Mouse (Mus musculus): ENCODE data around the gene Orai3.
"Not testable (repeated sequence)": the region's sequence is repeated elsewhere in the genome, so short reads cannot be mapped to it uniquely, and the experiment has no call there.

Gene Orai3

DNA sequence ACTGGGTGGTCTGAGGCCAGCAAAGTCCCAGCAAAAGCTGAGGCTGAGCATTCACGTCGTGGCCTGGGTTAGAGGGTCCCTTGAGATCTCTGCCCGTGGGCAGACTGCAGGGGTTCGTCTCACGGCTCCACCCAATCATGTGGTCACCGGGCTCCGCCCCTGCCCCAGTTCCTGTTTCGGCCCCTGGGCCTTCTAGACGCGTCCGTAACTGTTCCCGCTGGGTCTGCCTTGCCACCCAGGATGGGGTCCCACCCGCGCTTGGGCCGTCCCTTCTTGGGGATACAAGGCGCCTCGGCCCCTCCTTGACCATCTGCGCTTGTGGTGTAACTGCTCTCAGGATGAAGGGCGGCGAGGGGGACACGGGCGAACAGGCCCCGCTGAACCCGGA lies at the start of gene Orai3:
Gene Orai3, plus strand, starts transcription at position 165 of the 388 bp plus-strand sequence.
- DNase-seq: peak; percentile 66 to 75

DNA sequence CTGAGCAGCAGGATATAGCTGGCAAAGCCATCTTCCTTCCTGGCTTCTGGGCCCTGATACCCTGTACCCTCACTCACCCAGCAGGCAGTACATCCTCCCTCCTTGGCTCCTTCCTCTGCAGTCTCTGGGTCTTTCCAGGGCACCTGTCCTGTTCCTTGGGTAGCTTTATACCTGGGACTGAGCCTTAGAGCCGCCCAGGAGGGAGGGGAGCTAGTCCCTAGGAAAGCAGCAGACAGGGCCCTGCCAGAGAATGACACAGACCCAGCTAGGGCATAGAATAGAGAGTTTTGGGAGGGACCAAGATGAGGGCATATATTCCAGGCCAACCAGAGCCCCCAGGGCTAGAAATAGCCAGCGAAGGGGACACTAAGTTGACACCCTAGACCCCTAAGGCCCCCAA lies 44.1 kb upstream of the Orai3 start:
- no peak for DNase-seq

- no peak for DNase-seq
Observed at GRCm38 (mm10) chr7:127725924-127726323, 43.7 kb upstream of the Orai3 start.

GRCm38 (mm10) chr7:127727898-127728297 lies 41.7 kb upstream of the Orai3 start:
- no peak for DNase-seq

DNA sequence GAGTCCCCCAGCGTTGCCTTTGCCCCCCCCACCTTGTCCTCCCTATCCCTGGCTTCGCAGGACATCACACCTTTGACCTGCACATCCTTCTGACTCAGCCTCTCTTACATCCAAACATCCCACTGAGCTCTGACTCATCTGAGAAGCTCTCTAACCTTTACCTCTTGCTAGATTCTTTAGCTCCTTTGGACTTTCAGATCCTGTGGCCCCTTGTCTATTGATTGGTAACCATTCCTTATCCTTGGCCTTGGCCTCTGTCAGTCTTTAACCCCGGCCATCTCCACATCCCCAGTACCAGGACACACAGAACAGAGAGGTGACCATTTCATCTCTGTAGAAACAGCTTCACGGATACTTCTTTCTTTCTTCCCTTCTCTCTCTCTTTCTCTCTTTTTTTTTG lies 39.4 kb upstream of the Orai3 start:
- no peak for DNase-seq

DNA sequence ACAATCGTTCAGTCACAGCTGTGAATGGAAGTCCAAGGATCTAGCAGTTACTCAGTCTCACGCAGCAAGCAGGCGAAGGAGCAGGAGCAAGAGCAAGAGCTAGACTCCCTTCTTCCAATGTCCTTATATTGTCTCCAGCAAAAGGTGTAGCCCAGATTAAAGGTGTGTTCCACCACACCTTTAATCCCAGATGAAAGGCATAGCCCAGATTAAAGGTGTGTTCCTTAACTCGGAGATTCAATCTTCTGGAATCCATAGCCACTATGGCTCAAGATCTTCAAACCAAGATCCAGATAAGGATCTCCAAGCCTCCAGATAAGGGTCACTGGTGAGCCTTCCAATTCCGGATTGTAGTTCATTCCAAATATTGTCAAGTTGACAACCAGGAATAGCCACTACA lies 37.5 kb upstream of the Orai3 start, which contains the start of gene Ctf2:
Gene Ctf2, minus strand, starts transcription at position 101 of the 400 bp plus-strand sequence.
- not testable (repeated sequence) for DNase-seq

- DNase-seq: peak; percentile 72 to 75
Observed at GRCm38 (mm10) chr7:127744366-127745045, 25.1 kb upstream of the Orai3 start, which contains the start of gene Fbxl19. Gene Fbxl19, plus strand, starts transcription at chr7:127744543.

DNA sequence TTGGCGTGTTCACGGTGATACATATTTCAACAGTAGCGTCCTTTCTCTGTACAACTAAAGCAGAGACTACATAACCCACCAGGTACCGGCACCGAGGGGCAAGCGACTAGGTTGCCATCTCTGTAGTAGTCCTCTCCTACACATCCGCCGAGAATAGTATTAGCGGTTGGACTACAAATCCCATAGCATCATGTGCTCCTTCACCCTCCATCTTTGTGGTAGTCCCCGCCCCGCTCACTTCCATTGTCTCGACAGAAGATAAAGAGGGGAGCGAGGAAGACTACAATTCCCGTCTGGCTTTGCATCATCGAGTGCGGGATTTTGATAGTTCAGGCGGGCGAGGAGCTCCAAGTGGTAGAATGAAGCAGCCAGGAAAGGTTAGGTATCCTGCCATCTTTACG lies 24.4 kb upstream of the Orai3 start:
- DNase-seq: peak; percentile 84 to 89

GRCm38 (mm10) chr7:127745652-127746493 lies 23.7 kb upstream of the Orai3 start:
- peak; percentile 71 to 74 for DNase-seq

GRCm38 (mm10) chr7:127746494-127747491 lies 22.8 kb upstream of the Orai3 start:
- DNase-seq: peak; percentile 36 to 62

GRCm38 (mm10) chr7:127747559-127748234 lies 21.9 kb upstream of the Orai3 start:
- DNase-seq: no peak

DNA sequence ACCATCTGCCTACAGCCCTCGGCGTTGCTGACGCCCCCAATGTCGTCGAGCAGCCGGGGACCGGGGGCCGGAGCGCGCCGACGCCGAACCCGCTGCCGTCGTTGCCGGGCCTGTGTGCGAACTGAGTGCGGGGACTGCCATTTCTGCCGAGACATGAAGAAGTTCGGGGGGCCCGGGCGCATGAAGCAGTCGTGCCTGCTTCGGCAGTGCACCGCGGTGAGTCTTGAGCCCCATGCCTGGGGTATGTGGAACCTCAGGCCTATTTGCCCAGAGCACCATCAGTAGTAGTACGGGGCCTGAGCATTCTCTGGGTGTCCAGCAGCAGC lies 21.4 kb upstream of the Orai3 start:
- DNase-seq: no peak

- DNase-seq: no peak
Observed at GRCm38 (mm10) chr7:127750131-127751127, 19.2 kb upstream of the Orai3 start.

- no peak for DNase-seq
Observed at GRCm38 (mm10) chr7:127751619-127752018, 18.0 kb upstream of the Orai3 start.

DNA sequence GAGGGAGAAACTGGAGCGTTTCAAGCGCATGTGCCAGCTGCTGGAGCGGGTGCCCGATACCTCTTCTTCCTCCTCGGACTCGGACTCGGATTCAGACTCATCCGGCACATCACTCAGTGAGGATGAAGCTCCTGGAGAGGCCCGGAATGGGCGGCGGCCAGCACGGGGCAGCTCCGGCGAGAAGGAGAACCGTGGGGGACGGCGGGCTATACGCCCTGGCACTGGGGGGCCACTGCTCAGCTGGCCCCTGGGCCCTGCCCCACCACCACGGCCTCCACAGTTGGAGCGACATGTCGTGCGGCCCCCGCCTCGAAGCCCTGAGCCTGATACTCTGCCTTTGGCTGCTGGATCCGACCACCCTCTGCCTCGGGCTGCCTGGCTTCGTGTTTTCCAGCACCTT lies 17.5 kb upstream of the Orai3 start:
- no peak for DNase-seq

DNA sequence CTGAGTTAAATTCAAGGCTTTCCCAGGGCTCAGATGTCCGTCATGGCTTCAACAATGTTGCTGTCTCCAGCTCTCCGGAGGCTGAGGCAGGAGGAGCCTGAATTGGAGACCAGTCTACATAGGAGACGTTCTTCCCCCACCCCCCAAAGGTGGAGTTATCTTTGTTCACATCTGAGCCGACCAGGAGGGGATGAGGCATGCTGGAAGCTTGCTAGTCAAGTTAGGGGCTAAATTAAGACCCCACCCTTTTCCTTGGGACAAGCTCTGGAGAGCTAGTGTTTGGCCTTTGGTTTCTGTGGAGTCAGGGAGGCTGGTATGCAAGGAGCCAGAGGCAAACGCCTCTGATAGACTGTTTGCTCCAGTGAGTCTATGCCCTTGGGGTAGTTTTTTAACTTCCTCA lies 16.5 kb upstream of the Orai3 start:
- no peak for DNase-seq

- no peak for DNase-seq
Observed at GRCm38 (mm10) chr7:127753741-127754140, 15.9 kb upstream of the Orai3 start.

- no peak for DNase-seq
Observed at GRCm38 (mm10) chr7:127759716-127760115, 9.9 kb upstream of the Orai3 start.

- no peak for DNase-seq
Observed at GRCm38 (mm10) chr7:127760478-127760877, 9.1 kb upstream of the Orai3 start.

DNA sequence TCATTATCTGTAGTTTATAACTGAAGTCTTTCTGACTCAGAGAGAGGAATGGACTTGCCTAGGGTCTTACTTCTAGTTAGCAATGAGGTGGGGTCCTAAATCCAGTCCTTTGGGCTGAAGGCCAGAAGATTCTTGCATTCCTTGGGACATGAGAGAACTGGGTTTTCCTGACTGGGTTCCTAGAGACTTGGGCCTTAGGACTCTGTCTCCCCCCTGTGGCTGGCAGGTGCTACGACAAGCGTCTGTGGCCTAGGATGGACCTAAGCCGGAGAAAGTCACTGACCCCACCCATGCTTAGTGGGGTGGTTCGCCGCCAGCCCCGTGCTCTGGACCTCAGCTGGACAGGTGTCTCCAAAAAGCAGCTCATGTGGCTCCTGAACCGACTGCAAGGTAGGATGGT lies 8.6 kb upstream of the Orai3 start:
- DNase-seq: peak; percentile 51 to 53

DNA sequence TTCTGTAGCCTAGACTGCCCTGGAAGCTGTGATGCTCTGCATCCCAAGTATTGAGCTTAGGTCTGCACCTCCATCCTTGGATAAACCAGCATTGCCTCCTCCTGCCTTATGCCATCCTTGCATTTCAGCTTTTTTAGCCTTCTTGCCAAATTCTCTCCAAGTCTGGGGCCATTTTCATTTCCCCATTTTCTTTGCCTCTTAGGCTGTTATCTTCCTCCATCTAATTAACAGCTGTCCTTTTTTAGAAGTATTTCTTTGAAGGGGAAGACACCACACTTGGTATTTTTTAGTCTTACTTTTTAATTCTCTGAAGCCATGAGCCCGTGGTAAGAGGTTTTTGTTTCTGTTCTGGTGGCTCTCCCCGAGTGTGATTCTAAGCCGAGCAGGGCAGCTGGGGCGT lies 6.0 kb upstream of the Orai3 start:
- no peak for DNase-seq
